Mouse (Mus musculus) lung, embryonic 14.5 days (tissue): ENCODE measurements at regions not wholly inside any gene's neighbourhood (a gene's known extent, or its start where the extent isn't known, plus 50 kb on each side); places are given as distances from the start of the nearest gene placed in this dataset.

Experiments
- ATAC-seq: fragments of 200-750 bp; cut with Nextera tagmentation; 2 replicates; pipeline ENCODE4 v1.8.0; 2017; ENCODE audit warnings: mild to moderate bottlenecking, moderate TSS enrichment, moderate library complexity; ENCODE audit not compliant: insufficient read depth
- DNase-seq: peaks from one replicate; pipeline ENCODE4 v3.0.0-alpha.2; 2015
- H3K27ac ChIP-seq: fragments of 300-500 bp; sonication (generic); 2 replicates; pipeline ENCODE4 v1.5.1; 2014; ENCODE audit warnings: low read depth, mild to moderate bottlenecking, moderate library complexity
- H3K27me3 ChIP-seq: fragments of 300-500 bp; sonication (generic); 2 replicates; pipeline ENCODE4 v1.6.1; 2014; ENCODE audit warnings: low read length, control low read depth; ENCODE audit not compliant: insufficient read depth
- H3K36me3 ChIP-seq: fragments of 300-500 bp; sonication (generic); 2 replicates; pipeline ENCODE4 v1.6.1; 2014; ENCODE audit warnings: control low read depth; ENCODE audit not compliant: insufficient read depth
- H3K4me1 ChIP-seq: fragments of 300-500 bp; sonication (generic); 2 replicates; pipeline ENCODE4 v1.6.1; 2014; ENCODE audit warnings: antibody characterized with exemption, control low read depth; ENCODE audit not compliant: insufficient read depth
- H3K4me2 ChIP-seq: fragments of 300-500 bp; sonication (generic); 2 replicates; pipeline ENCODE4 v1.6.1; 2014; ENCODE audit warnings: mild to moderate bottlenecking
- H3K4me3 ChIP-seq: fragments of 300-500 bp; sonication (generic); 2 replicates; pipeline ENCODE4 v1.5.1; 2014; ENCODE audit warnings: low read depth, low read length
- H3K9ac ChIP-seq: fragments of 300-500 bp; sonication (generic); 2 replicates; pipeline ENCODE4 v1.6.1; 2014
- H3K9me3 ChIP-seq: fragments of 300-500 bp; sonication (generic); 2 replicates; pipeline ENCODE4 v1.6.1; 2016; ENCODE audit warnings: low read depth, low read length, control low read depth
- CTCF ChIP-seq: IDR thresholded peaks from 2 replicates; pipeline ENCODE4 v1.5.1; 2016; ENCODE audit warnings: antibody characterized with exemption, low read depth
- WGBS: fragments of 180-500 bp; shearing (Covaris S2); extraction: QIAGEN DNeasy Blood & Tissue Kit; methylation state at CpG from one replicate; pipeline ENCODE4 v1.1.7; 2014; 5-methylcytosine and 5-hydroxymethylcytosine counted together

DNA sequence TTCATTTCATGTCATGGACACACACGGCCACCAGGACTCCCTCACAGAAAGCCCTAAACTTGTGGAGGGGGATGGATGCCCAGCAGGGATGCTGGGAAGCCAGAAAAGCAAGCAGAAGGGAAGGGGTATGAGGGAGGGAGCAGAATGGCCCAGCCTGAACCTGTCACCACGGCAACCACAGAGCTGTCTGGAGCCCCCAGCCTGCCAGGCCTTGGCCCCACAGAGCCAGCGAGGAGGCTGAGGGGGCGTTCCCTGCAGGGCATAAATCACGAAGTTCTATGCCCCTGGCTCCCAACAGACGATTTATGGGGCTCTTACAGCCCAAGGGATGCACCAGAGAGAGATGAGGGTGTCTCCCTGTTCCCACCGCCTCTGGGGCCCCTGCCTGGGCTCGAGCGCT, 93.7 kb upstream of the Zbtb40 start:
- Histone ChIP-seq H3K4me2 (no peak overlapping the region), H3K4me1 (no peaks in the 10 kb centered on the region), H3K9me3 (no peaks in the 10 kb centered on the region), H3K9ac (no peak overlapping the region), H3K4me3 (no peak overlapping the region), H3K36me3 (no peaks in the 10 kb centered on the region), H3K27ac (no peak overlapping the region), H3K27me3 (no peaks in the 10 kb centered on the region)
- TF ChIP-seq CTCF = 0 out of 2 replicates have a peak, but pooled peaks have one; percentile 18
- WGBS = 23% methylated on average over 9 of the region's 9 CpGs
- ATAC-seq = no peak
- DNase-seq = no peak

DNA sequence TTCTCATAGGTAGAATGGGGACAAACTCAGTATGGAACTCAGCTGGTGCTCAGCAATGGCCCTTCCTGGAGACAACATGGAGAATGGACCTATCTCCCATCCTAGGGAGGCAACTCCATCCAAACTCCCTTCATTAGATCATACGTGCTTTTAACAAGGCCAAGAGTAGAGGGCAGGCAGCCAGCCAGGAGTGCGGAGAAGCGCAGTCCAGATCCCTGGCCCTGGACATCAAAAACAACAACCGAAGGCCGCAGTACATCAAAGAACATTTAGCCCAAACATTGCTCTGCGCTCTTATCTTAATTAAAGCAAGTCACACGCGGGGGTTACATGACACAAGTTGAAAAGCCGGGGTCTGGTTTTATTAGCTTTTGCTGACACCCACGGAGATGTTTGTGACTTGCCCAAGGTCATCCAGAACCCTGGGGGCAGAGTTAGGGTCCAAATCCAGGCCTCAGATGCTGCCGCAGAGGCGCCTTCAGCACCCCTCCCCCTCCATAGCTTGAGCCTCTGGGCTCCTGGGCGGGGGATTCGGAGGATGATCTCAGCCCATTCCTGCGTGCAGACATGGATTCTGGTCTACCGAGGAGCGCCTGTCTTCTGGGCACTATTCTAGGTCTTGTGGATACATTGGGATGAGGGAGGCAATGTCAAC, 90.6 kb upstream of the Zbtb40 start:
- Histone ChIP-seq H3K4me1 (no peaks in the 10 kb centered on the region), H3K36me3 (no peaks in the 10 kb centered on the region), H3K9me3 (no peaks in the 10 kb centered on the region), H3K9ac (no peak overlapping the region), H3K4me3 (no peak overlapping the region), H3K4me2 (no peak overlapping the region), H3K27ac (no peak overlapping the region), H3K27me3 (no peaks in the 10 kb centered on the region)
- WGBS = 39% methylated on average over 17 of the region's 17 CpGs
- TF ChIP-seq CTCF = no peak
- DNase-seq = no peak
- ATAC-seq = no peak

DNA sequence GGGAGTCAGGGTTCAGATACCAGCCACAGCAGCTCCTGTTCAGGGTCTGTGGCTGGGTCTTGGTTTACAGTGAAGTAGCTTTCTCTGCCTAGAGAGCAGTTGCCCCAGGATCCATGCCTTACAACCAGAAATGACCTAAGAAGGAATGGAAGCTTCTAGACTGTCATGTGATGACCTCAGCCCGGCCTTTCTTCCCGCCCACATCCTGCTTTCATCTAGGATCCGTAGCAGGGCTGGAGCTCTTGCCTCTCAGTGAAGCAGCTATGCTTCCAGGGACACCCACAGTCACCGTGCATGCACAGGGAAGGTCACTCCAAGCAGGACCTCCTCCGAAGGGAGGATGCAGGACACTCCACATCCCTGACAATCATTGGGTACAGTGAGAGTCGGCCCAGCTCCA, 89.5 kb upstream of the Zbtb40 start:
- Histone ChIP-seq H3K4me3 (no peak overlapping the region), H3K36me3 (no peaks in the 10 kb centered on the region), H3K4me1 (no peaks in the 10 kb centered on the region), H3K9ac (no peak overlapping the region), H3K9me3 (no peaks in the 10 kb centered on the region), H3K4me2 (no peak overlapping the region), H3K27ac (no peak overlapping the region), H3K27me3 (no peaks in the 10 kb centered on the region)
- 58% methylated on average over 6 of the region's 6 CpGs for WGBS
- ATAC-seq (no peak), DNase-seq (no peak)
- TF ChIP-seq CTCF = no peak

DNA sequence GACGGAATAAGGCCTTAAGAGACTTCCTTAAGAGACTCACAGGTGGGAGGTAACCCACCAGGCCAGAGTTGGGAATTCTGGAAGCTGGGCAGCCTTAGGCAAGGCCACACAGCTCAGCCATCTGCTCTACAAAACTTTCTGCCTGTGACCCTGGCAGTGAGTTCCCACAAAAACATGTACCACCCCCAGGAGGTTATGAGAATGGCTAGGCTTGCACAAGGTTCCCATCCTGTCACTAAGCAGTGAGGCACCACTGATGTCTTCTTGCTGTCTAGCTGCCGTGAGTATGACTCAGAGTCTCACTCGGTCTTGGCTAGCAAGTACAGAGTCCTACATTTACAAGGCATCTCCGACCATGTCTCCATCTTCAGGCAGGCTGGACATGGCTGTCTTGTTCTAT, 87.7 kb upstream of the Zbtb40 start:
- no peaks in the 10 kb centered on the region for H3K36me3 ChIP-seq
- WGBS = 65% methylated on average over 4 of the region's 4 CpGs
- H3K4me1 ChIP-seq = no peaks in the 10 kb centered on the region
- no peak for TF ChIP-seq CTCF
- no peak overlapping the region for H3K4me2 ChIP-seq
- H3K9ac ChIP-seq = no peak overlapping the region
- H3K9me3 ChIP-seq = no peaks in the 10 kb centered on the region
- H3K4me3 ChIP-seq = no peak overlapping the region
- DNase-seq (no peak), ATAC-seq (no peak)
- peaks cover 10% of the 10 kb centered on the region; the same call in 1 of the 2 replicates for H3K27me3 ChIP-seq
- no peak overlapping the region for H3K27ac ChIP-seq

DNA sequence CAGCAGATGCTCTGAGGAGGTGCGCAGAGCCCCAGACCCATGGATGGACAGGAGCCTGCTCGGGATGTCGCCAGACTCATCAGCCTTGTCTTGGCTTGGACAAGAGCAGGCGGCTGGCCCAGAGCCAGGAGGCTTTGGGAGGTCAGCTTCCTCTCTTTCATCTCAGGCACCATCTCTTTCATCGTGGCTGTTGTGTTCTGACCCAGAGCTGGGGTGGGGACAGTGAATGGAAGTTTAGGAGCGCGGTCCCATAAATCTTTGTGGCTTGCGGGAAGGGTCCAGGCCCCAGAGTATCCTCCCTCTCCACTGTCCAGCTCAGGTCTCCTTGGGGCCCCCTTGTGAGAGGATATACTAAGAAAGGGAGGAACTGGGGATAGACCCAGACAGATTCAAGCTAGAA, 87.2 kb upstream of the Zbtb40 start:
- H3K4me1 ChIP-seq = no peaks in the 10 kb centered on the region
- no peaks in the 10 kb centered on the region for H3K36me3 ChIP-seq
- no peak overlapping the region for H3K27ac ChIP-seq
- no peak overlapping the region for H3K4me3 ChIP-seq
- no peak overlapping the region for H3K9ac ChIP-seq
- TF ChIP-seq CTCF = no peak
- H3K9me3 ChIP-seq = no peaks in the 10 kb centered on the region
- DNase-seq (peak; percentile 66), ATAC-seq (no peak)
- H3K4me2 ChIP-seq = no peak overlapping the region
- 53% methylated on average over 8 of the region's 8 CpGs for WGBS
- peaks cover 10% of the 10 kb centered on the region; the same call in 1 of the 2 replicates for H3K27me3 ChIP-seq

DNA sequence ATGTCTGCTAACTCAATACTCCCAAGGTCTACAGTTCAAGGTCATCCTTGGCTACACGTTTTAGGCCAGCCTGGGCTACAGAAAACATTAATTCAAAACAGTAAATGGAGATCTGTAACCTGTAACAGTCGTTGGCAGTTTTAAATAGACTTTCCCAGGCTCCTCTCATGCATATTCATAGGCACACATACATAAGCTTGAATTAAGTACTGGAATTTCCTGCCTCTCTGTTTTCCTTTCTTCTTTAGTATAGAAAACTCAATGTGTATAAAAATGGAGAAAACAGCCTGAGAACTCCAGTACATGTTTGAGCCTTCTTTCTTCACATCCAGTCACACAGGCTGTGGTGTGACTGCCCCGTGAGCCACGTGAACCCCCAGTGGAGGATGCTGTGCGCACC, 86.0 kb upstream of the Zbtb40 start:
- Histone ChIP-seq H3K4me1 (no peaks in the 10 kb centered on the region), H3K27me3 (peaks cover 19% of the 10 kb centered on the region), H3K4me2 (no peak overlapping the region), H3K9me3 (no peaks in the 10 kb centered on the region), H3K36me3 (no peaks in the 10 kb centered on the region), H3K9ac (no peak overlapping the region), H3K27ac (no peak overlapping the region), H3K4me3 (no peak overlapping the region)
- TF ChIP-seq CTCF = no peak
- ATAC-seq = no peak
- 60% methylated on average over 5 of the region's 5 CpGs for WGBS
- DNase-seq = no peak

DNA sequence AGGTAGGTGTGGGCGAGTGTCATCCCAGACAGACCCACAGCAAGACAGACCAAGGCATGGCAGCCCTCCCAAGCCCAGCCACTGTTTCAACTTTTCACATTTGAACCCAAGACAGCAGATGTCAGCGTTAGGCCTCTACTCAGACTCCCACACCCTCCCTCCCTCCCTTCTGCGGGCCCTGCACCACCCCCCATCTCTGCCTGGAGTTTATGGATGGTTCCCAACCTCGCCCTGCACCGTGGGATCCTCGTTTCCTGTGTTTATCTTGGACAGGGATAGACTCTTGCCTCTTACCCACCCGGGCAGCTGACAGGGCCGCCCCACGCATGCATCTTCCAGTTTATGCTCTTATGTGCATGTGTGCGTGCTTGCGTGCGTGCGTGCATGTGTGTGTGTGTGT, 85.2 kb upstream of the Zbtb40 start:
- H3K9ac ChIP-seq = no peak overlapping the region
- DNase-seq (peak; percentile 68), ATAC-seq (peak; percentile 83)
- WGBS = 22% methylated on average over 13 of the region's 13 CpGs
- H3K36me3 ChIP-seq = no peaks in the 10 kb centered on the region
- H3K4me3 ChIP-seq = no peak overlapping the region
- no peak overlapping the region for H3K4me2 ChIP-seq
- H3K4me1 ChIP-seq = no peaks in the 10 kb centered on the region
- TF ChIP-seq CTCF = no peak
- H3K9me3 ChIP-seq = no peaks in the 10 kb centered on the region
- H3K27me3 ChIP-seq = peaks cover 27% of the 10 kb centered on the region
- no peak overlapping the region for H3K27ac ChIP-seq
